Mouse (Mus musculus): ENCODE data around the gene Crebrf.

Crebrf gene

GRCm38 (mm10) chr17:26826131-26826530 lies 110.7 kb downstream of the Crebrf start:
- DNase-seq (ENCODE audit: low spot score in 2 of 2), result peak in 1 of 2 experiments; percentile 7
